Mouse (Mus musculus) embryonic facial prominence, embryonic 14.5 days (tissue): ENCODE measurements at regions not wholly inside any gene's neighbourhood (a gene's known extent, or its start where the extent isn't known, plus 50 kb on each side); places are given as distances from the start of the nearest gene placed in this dataset.

Experiments
- ATAC-seq: fragments of 200-750 bp; cut with Nextera tagmentation; 2 replicates; pipeline ENCODE4 v1.8.0; 2017; ENCODE audit warnings: low read depth, moderate number of reproducible peaks, moderate TSS enrichment
- DNase-seq: peaks from one replicate; pipeline ENCODE4 v3.0.0-alpha.2; 2015; ENCODE audit warnings: low spot score
- H3K27ac ChIP-seq: fragments of 300-500 bp; sonication (generic); replicated peaks from 2 replicates; pipeline ENCODE4 v1.5.1; 2014; ENCODE audit warnings: low read depth, mild to moderate bottlenecking, low read length, moderate library complexity
- H3K27me3 ChIP-seq: fragments of 300-500 bp; sonication (generic); replicated peaks from 2 replicates; pipeline ENCODE4 v1.6.1; 2014; ENCODE audit warnings: low read length; ENCODE audit not compliant: control insufficient read depth, insufficient read depth
- H3K36me3 ChIP-seq: fragments of 300-500 bp; sonication (generic); 2 replicates; pipeline ENCODE4 v1.6.1; 2014; ENCODE audit warnings: low read length, mixed read lengths; ENCODE audit not compliant: control insufficient read depth, insufficient read depth
- H3K4me1 ChIP-seq: fragments of 300-500 bp; sonication (generic); 2 replicates; pipeline ENCODE4 v1.6.1; 2014; ENCODE audit warnings: antibody characterized with exemption, low read length; ENCODE audit not compliant: control insufficient read depth, insufficient read depth
- H3K4me2 ChIP-seq: fragments of 300-500 bp; sonication (generic); 2 replicates; pipeline ENCODE4 v1.6.1; 2014; ENCODE audit warnings: low read depth, mild to moderate bottlenecking, low read length, moderate library complexity, mixed read lengths
- H3K4me3 ChIP-seq: fragments of 300-500 bp; sonication (generic); 2 replicates; pipeline ENCODE4 v1.5.1; 2014; ENCODE audit warnings: low read depth, mild to moderate bottlenecking, low read length
- H3K9ac ChIP-seq: fragments of 300-500 bp; sonication (generic); 2 replicates; pipeline ENCODE4 v1.6.1; 2014; ENCODE audit warnings: low read depth, mild to moderate bottlenecking, low read length, moderate library complexity, mixed read lengths
- H3K9me3 ChIP-seq: fragments of 300-500 bp; sonication (generic); 2 replicates; pipeline ENCODE4 v1.6.1; 2016; ENCODE audit warnings: low read length; ENCODE audit not compliant: control insufficient read depth
- WGBS: fragments of 180-500 bp; shearing (Covaris S2); extraction: QIAGEN DNeasy Blood & Tissue Kit; methylation state at CpG from one replicate; pipeline ENCODE4 v1.1.7; 2014; 5-methylcytosine and 5-hydroxymethylcytosine counted together

DNA sequence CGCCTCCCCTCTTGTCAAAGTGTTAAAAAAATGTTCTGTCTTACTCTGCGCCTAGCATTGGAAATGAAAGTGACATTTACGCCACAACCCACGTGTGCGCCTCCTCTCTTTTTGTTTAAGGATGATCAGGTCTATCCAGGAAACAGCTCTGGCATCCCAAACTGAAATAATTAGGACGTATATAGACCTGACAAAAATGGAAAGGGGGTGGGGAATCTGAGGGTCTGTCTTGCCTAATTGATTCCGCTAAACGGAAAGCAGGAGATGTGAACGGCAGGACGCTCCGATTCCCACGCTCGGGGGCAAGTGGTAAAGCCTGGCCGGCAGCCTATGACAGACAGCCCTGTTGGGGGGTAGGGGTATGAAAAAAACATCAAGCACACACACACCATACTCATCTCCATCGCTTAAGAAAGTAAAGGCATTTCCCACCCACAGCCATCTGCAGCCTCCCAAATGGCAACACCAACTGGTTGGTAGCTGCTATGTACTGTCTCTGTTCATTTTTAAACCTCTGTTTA is 235.8 kb downstream of the Mef2c start:
- H3K9ac ChIP-seq = no peak overlapping the region
- 4% methylated on average over 15 of the region's 15 CpGs for WGBS
- peaks cover 3% of the 10 kb centered on the region; the same call in 1 of the 2 replicates for H3K4me1 ChIP-seq
- no peak overlapping the region for H3K27ac ChIP-seq
- H3K4me2 ChIP-seq = peak overlapping the region; percentile 41
- ATAC-seq (peak; percentile 31; the same call in 1 of the 2 replicates), DNase-seq (peak; percentile 74)
- H3K36me3 ChIP-seq = no peaks in the 10 kb centered on the region
- H3K4me3 ChIP-seq = peak overlapping the region; percentile 23; the same call in 1 of the 2 replicates
- H3K9me3 ChIP-seq = no peaks in the 10 kb centered on the region
- peaks cover 83% of the 10 kb centered on the region for H3K27me3 ChIP-seq

DNA sequence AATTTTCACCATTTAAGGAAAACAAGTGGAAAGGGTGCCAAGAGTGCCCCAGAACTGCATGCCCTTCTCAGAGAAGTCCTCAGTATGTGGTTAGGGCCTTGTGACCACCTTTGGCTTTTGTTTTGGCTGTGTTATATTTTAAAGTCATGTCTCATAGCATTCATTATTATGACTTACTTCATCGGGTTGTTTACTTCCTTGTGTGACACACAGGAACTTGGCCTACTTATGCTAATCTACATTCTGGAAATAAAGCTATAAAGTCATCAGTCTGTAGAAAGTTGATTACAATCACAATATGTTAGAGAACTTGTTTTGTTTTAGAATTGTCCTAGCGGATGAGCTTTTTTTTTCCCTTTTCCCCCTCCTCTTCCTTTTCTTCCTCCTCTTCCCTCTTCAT is 236.3 kb downstream of the Mef2c start:
- Histone ChIP-seq H3K27ac (no peak overlapping the region), H3K4me2 (peak overlapping the region; percentile 41; the same call in 1 of the 2 replicates), H3K9me3 (no peaks in the 10 kb centered on the region), H3K36me3 (no peaks in the 10 kb centered on the region), H3K27me3 (peaks cover 78% of the 10 kb centered on the region), H3K4me3 (no peak overlapping the region), H3K4me1 (peaks cover 5% of the 10 kb centered on the region; the same call in 1 of the 2 replicates), H3K9ac (no peak overlapping the region)
- DNase-seq (no peak), ATAC-seq (no peak)
- WGBS = 33% methylated on average over 2 of the region's 2 CpGs

DNA sequence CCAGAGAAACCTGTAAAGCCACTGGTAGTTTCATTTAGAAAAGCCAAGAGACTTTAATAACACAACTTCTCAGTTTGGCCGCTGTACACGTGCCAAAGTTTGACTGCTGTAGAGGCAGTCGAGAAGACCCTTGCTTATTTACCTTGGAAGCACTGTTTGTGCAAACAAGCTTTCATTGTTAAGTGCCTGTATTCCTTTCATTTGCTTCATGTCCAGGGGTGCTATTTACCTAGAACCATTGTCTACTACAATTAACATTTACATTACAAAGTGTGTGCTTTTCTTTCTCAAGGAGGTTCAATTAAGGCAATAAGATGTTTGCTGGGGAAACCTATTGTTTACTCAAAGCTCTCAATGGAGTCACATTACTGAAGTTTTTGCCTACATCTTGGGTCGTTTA is 236.9 kb downstream of the Mef2c start:
- 23% methylated on average over 4 of the region's 4 CpGs for WGBS
- Histone ChIP-seq H3K4me2 (peak overlapping the region; percentile 12; the same call in 1 of the 2 replicates), H3K4me3 (no peak overlapping the region), H3K9me3 (no peaks in the 10 kb centered on the region), H3K9ac (no peak overlapping the region), H3K36me3 (no peaks in the 10 kb centered on the region), H3K27ac (no peak overlapping the region), H3K27me3 (peaks cover 72% of the 10 kb centered on the region), H3K4me1 (peaks cover 5% of the 10 kb centered on the region; the same call in 1 of the 2 replicates)
- DNase-seq (no peak), ATAC-seq (no peak)

DNA sequence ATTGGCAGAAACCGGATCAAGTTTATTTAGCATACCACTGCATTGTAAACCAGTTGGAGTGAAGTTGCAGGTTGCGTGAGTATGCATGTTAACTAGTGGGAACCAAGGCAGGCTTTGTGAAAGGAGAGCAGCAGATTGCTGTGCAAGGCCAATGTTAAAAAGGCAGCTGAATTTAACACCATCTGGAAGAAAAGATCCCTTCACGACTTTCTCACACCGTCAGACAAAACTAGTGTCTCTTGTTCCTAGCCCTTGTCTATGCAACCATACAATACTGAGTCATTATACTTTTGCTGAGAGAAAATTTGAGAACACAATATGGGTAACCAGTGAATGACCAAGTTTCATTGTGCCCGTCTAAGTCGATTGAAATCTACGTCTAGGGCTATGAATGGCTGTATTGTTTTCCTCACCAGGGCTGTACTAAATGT is 237.8 kb downstream of the Mef2c start:
- DNase-seq (peak; percentile 39), ATAC-seq (peak; percentile 35; the same call in 1 of the 2 replicates)
- peaks cover 70% of the 10 kb centered on the region for H3K27me3 ChIP-seq
- H3K27ac ChIP-seq = no peak overlapping the region
- H3K9ac ChIP-seq = no peak overlapping the region
- H3K4me1 ChIP-seq = peaks cover 5% of the 10 kb centered on the region; the same call in 1 of the 2 replicates
- no peak overlapping the region for H3K4me2 ChIP-seq
- 30% methylated on average over 7 of the region's 7 CpGs for WGBS
- H3K9me3 ChIP-seq = no peaks in the 10 kb centered on the region
- H3K4me3 ChIP-seq = no peak overlapping the region
- no peaks in the 10 kb centered on the region for H3K36me3 ChIP-seq

DNA sequence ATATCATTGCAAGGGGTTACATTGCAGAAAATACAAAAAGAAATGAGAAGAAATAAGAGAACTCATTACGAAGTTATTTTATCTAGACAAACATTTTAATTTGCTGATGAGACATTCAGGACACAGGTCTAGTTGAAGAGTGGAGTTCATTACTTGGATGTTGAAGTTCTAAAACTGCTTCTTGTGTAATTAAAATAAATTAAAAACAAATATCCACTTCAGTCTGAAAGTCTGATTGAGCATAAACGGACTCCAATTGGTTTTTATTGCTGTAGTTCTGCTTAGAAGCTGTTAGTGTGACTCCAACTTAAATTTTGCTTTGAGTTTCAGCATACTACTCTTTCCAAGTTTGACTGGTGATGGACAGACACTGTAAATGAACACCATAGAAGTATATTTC is 238.3 kb downstream of the Mef2c start:
- peaks cover 68% of the 10 kb centered on the region for H3K27me3 ChIP-seq
- no peak overlapping the region for H3K4me3 ChIP-seq
- no peak overlapping the region for H3K4me2 ChIP-seq
- H3K4me1 ChIP-seq = peaks cover 5% of the 10 kb centered on the region; the same call in 1 of the 2 replicates
- no peaks in the 10 kb centered on the region for H3K9me3 ChIP-seq
- no peak for ATAC-seq
- 69% methylated on average over 2 of the region's 2 CpGs for WGBS
- no peak overlapping the region for H3K27ac ChIP-seq
- DNase-seq = no peak
- no peak overlapping the region for H3K9ac ChIP-seq
- no peaks in the 10 kb centered on the region for H3K36me3 ChIP-seq

DNA sequence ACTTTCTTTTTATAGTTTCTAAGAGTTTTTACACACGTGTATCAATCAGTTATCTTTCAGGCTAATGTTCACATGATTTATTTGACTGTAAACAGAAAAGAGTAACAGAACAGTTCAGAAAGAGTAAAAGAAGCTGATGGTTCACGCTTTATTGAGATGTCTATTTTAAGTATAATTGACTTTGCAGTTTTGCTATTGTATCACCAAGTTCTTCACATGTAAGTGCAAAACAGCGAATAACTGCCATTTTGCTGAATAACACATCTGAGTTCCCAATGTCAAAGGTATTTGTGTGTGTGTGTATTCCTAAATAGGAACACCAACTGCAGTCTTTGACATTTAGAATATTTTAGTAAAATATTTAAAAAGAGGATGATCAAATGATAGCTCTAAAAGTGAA is 238.7 kb downstream of the Mef2c start:
- no peak overlapping the region for H3K27ac ChIP-seq
- no peak for DNase-seq
- no peak overlapping the region for H3K9ac ChIP-seq
- no peak overlapping the region for H3K4me3 ChIP-seq
- 82% methylated on average over 3 of the region's 3 CpGs for WGBS
- no peaks in the 10 kb centered on the region for H3K36me3 ChIP-seq
- no peaks in the 10 kb centered on the region for H3K9me3 ChIP-seq
- no peak overlapping the region for H3K4me2 ChIP-seq
- ATAC-seq = no peak
- peaks cover 64% of the 10 kb centered on the region for H3K27me3 ChIP-seq
- peaks cover 5% of the 10 kb centered on the region; the same call in 1 of the 2 replicates for H3K4me1 ChIP-seq

DNA sequence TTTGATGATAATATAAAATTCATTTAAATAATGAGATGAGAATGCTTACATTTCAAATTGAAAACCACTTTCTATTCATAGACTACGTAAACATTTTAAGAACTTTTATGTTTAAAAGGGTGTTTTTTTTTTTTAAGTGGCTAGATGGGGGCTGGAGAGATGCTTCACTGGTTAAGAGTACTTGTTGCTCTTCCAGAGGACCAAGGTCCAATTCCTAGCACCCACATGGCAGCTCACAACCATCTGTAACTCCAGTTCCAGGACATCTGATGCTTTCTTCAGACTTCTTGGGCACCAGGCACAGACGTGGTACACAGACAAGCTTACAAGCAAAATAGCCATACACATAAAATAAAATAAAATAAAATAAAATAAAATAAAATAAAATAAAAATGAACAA is 239.5 kb downstream of the Mef2c start:
- ATAC-seq = no peak
- H3K9me3 ChIP-seq = no peaks in the 10 kb centered on the region
- no peak overlapping the region for H3K9ac ChIP-seq
- H3K4me3 ChIP-seq = no peak overlapping the region
- H3K36me3 ChIP-seq = no peaks in the 10 kb centered on the region
- DNase-seq = no peak
- H3K4me2 ChIP-seq = no peak overlapping the region
- H3K27me3 ChIP-seq = peaks cover 55% of the 10 kb centered on the region
- H3K4me1 ChIP-seq = peaks cover 5% of the 10 kb centered on the region; the same call in 1 of the 2 replicates
- 78% methylated on average over 2 of the region's 2 CpGs for WGBS
- H3K27ac ChIP-seq = no peak overlapping the region

DNA sequence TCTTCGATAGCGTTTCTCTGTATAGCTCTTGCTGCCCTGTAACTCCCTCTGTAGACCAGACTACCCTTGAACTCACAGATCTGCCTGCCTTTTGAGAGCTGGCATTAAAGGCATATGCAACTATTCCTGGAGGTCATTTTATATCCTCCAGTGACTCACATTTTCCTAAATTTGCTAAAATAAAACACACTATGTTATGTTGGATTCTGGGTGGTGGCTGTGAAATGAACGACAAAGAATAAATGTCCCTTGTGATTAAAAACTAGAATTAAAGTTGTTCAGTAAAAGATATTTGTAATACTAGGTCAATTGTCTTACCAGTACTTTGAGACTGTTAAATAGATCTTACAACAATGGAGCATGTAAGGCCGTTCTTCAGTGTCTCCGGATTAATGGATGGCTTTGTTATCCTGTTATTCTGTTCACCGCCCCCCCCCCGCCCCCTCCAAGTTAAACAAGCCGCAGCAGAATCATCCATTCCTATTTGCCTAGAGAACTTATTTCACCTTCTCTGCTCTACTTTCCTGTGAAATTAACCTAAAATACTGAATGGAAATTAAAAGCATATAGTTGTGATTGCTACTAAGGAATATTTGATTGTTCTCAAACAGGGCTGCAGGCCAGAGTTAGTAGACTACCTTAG is 240.4 kb downstream of the Mef2c start:
- no peaks in the 10 kb centered on the region for H3K36me3 ChIP-seq
- DNase-seq = no peak
- peak overlapping the region; percentile 54; the same call in 1 of the 2 replicates for H3K9ac ChIP-seq
- H3K27ac ChIP-seq = no peak overlapping the region; the same call in 1 of the 2 replicates
- H3K9me3 ChIP-seq = no peaks in the 10 kb centered on the region
- peaks cover 5% of the 10 kb centered on the region; the same call in 1 of the 2 replicates for H3K4me1 ChIP-seq
- peak overlapping the region; percentile 48 for H3K4me3 ChIP-seq
- ATAC-seq = no peak
- 52% methylated on average over 8 of the region's 8 CpGs for WGBS
- H3K27me3 ChIP-seq = peaks cover 47% of the 10 kb centered on the region
- peak overlapping the region; percentile 77 for H3K4me2 ChIP-seq
